Mouse (Mus musculus): ENCODE results near the gene Hapln4. TPM values are rescaled to one million over a fixed set of nuclear protein-coding genes. Genes with fewer than 3 reads are reported as not detected.

The Hapln4 gene
- polyA plus RNA-seq, 1 experiment from 2014 or later: 1.6 TPM

GRCm38 (mm10) chr8:70128435-70128834 is 45.2 kb downstream of the Hapln4 start:
- 65% methylated on average over 3 of the region's 3 CpGs for WGBS
- H3K36me3 ChIP-seq: no peaks in the 10 kb centered on the region; the same call in 1 of the 2 replicates
- peaks cover 31% of the 10 kb centered on the region for H3K4me1 ChIP-seq
- peak; percentile 16; the same call in 1 of the 2 replicates for ATAC-seq (ENCODE audit: low FRiP score)
- H3K27ac ChIP-seq (replicated peaks): peak overlapping the region; percentile 77
- no peak overlapping the region for H3K9ac ChIP-seq (replicated peaks)
- H3K9me3 ChIP-seq (replicated peaks): no peaks in the 10 kb centered on the region
- no peak overlapping the region for H3K4me2 ChIP-seq
- H3K27me3 ChIP-seq (replicated peaks): peaks cover 5% of the 10 kb centered on the region; the same call in 1 of the 2 replicates
- no peak overlapping the region for H3K4me3 ChIP-seq (replicated peaks)

- Histone ChIP-seq H3K36me3 (peaks cover 10% of the 10 kb centered on the region), H3K27ac (replicated peaks) (peak overlapping the region; percentile 77), H3K4me1 (peaks cover 31% of the 10 kb centered on the region), H3K27me3 (replicated peaks) (peaks cover 5% of the 10 kb centered on the region; the same call in 1 of the 2 replicates), H3K9me3 (replicated peaks) (no peaks in the 10 kb centered on the region), H3K4me2 (no peak overlapping the region), H3K4me3 (replicated peaks) (no peak overlapping the region), H3K9ac (replicated peaks) (no peak overlapping the region)
- WGBS: 64% methylated on average over 9 of the region's 9 CpGs
- ATAC-seq (ENCODE audit: low FRiP score): peak; percentile 54
These were observed 46.2 kb downstream of the Hapln4 start for GRCm38 (mm10) chr8:70129309-70129952.

GRCm38 (mm10) chr8:70130066-70130465 is 46.8 kb downstream of the Hapln4 start:
- Histone ChIP-seq H3K4me3 (replicated peaks) (no peak overlapping the region), H3K4me2 (no peak overlapping the region), H3K9me3 (replicated peaks) (no peaks in the 10 kb centered on the region), H3K9ac (replicated peaks) (no peak overlapping the region), H3K27ac (replicated peaks) (peak overlapping the region; percentile 77), H3K4me1 (peaks cover 31% of the 10 kb centered on the region), H3K27me3 (replicated peaks) (peaks cover 2% of the 10 kb centered on the region; the same call in 1 of the 2 replicates), H3K36me3 (peaks cover 16% of the 10 kb centered on the region)
- WGBS: 92% methylated on average over 3 of the region's 3 CpGs
- no peak for ATAC-seq (ENCODE audit: low FRiP score)

GRCm38 (mm10) chr8:70131166-70131883 is 48.1 kb downstream of the Hapln4 start, which contains the start of gene Nr2c2ap:
TSS of gene Nr2c2ap (plus strand) at chr8:70131333.
- peak; percentile 84 for ATAC-seq (ENCODE audit: low FRiP score)
- Histone ChIP-seq H3K27me3 (replicated peaks) (no peaks in the 10 kb centered on the region), H3K36me3 (peaks cover 27% of the 10 kb centered on the region), H3K4me3 (replicated peaks) (peak within 1 kb of the TSS; percentile 82), H3K4me2 (peak within 1 kb of the TSS; percentile 94), H3K9me3 (replicated peaks) (no peaks in the 10 kb centered on the region), H3K27ac (replicated peaks) (peak within 1 kb of the TSS; percentile 77), H3K4me1 (peaks cover 31% of the 10 kb centered on the region), H3K9ac (replicated peaks) (peak within 1 kb of the TSS; percentile 56)
- WGBS: 3% methylated on average over 37 of the region's 37 CpGs

GRCm38 (mm10) chr8:70134086-70134485 is 50.8 kb downstream of the Hapln4 start:
- H3K9ac ChIP-seq (replicated peaks): no peak overlapping the region
- no peak overlapping the region for H3K27ac ChIP-seq (replicated peaks)
- 95% methylated on average over 5 of the region's 5 CpGs for WGBS
- H3K4me2 ChIP-seq: no peak overlapping the region
- no peak for ATAC-seq (ENCODE audit: low FRiP score)
- no peaks in the 10 kb centered on the region for H3K27me3 ChIP-seq (replicated peaks)
- H3K9me3 ChIP-seq (replicated peaks): no peaks in the 10 kb centered on the region
- H3K4me3 ChIP-seq (replicated peaks): no peak overlapping the region
- H3K4me1 ChIP-seq: peaks cover 40% of the 10 kb centered on the region
- H3K36me3 ChIP-seq: peaks cover 27% of the 10 kb centered on the region

GRCm38 (mm10) chr8:70134931-70135330 is 51.7 kb downstream of the Hapln4 start:
- Histone ChIP-seq H3K36me3 (peaks cover 27% of the 10 kb centered on the region), H3K4me1 (peaks cover 37% of the 10 kb centered on the region), H3K27me3 (replicated peaks) (no peaks in the 10 kb centered on the region), H3K27ac (replicated peaks) (no peak overlapping the region), H3K4me2 (no peak overlapping the region), H3K4me3 (replicated peaks) (no peak overlapping the region), H3K9ac (replicated peaks) (no peak overlapping the region), H3K9me3 (replicated peaks) (no peaks in the 10 kb centered on the region)
- no peak for ATAC-seq (ENCODE audit: low FRiP score)
- WGBS: 94% methylated on average over 9 of the region's 9 CpGs

- no peak for ATAC-seq (ENCODE audit: low FRiP score)
- H3K4me1 ChIP-seq: peaks cover 36% of the 10 kb centered on the region
- H3K4me2 ChIP-seq: no peak overlapping the region
- 89% methylated on average over 4 of the region's 4 CpGs for WGBS
- no peak overlapping the region for H3K9ac ChIP-seq (replicated peaks)
- peaks cover 27% of the 10 kb centered on the region for H3K36me3 ChIP-seq
- no peak overlapping the region for H3K4me3 ChIP-seq (replicated peaks)
- no peak overlapping the region for H3K27ac ChIP-seq (replicated peaks)
- no peaks in the 10 kb centered on the region for H3K27me3 ChIP-seq (replicated peaks)
- no peaks in the 10 kb centered on the region for H3K9me3 ChIP-seq (replicated peaks)
These were observed 53.3 kb downstream of the Hapln4 start for GRCm38 (mm10) chr8:70136591-70136990.

GRCm38 (mm10) chr8:70137890-70138289 is 54.6 kb downstream of the Hapln4 start:
- WGBS: 84% methylated on average over 4 of the region's 4 CpGs
- Histone ChIP-seq H3K9ac (replicated peaks) (peak overlapping the region; percentile 44; the same call in 1 of the 2 replicates), H3K4me2 (peak overlapping the region; percentile 78), H3K27ac (replicated peaks) (no peak overlapping the region), H3K36me3 (peaks cover 36% of the 10 kb centered on the region), H3K4me1 (peaks cover 25% of the 10 kb centered on the region), H3K4me3 (replicated peaks) (peak overlapping the region; percentile 73; the same call in 1 of the 2 replicates), H3K27me3 (replicated peaks) (no peaks in the 10 kb centered on the region), H3K9me3 (replicated peaks) (no peaks in the 10 kb centered on the region)
- ATAC-seq (ENCODE audit: low FRiP score): no peak

- Histone ChIP-seq H3K4me2 (peak within 1 kb of the TSS; percentile 78), H3K9me3 (replicated peaks) (no peaks in the 10 kb centered on the region), H3K4me3 (replicated peaks) (peak within 1 kb of the TSS; percentile 73), H3K27ac (replicated peaks) (peak within 1 kb of the TSS; percentile 86), H3K4me1 (peaks cover 25% of the 10 kb centered on the region), H3K9ac (replicated peaks) (peak within 1 kb of the TSS; percentile 89), H3K36me3 (peaks cover 37% of the 10 kb centered on the region), H3K27me3 (replicated peaks) (no peaks in the 10 kb centered on the region)
- WGBS: under 1% methylated on average over 46 of the region's 46 CpGs
- ATAC-seq (ENCODE audit: low FRiP score): peak; percentile 98
These were observed 56.0 kb downstream of the Hapln4 start, which contains the start of the genes Rfxank, Borcs8 and Mef2b for GRCm38 (mm10) chr8:70139026-70139857. TSS of gene Rfxank (minus strand) at chr8:70139154. TSS of gene Borcs8 (plus strand) at chr8:70139499. TSS of gene Mef2b (plus strand) at chr8:70139711.

GRCm38 (mm10) chr8:70139981-70140380 is 56.7 kb downstream of the Hapln4 start:
- no peaks in the 10 kb centered on the region for H3K9me3 ChIP-seq (replicated peaks)
- H3K4me1 ChIP-seq: peaks cover 25% of the 10 kb centered on the region
- peak overlapping the region; percentile 78 for H3K4me2 ChIP-seq
- ATAC-seq (ENCODE audit: low FRiP score): no peak
- peak overlapping the region; percentile 86 for H3K27ac ChIP-seq (replicated peaks)
- H3K27me3 ChIP-seq (replicated peaks): no peaks in the 10 kb centered on the region
- peak overlapping the region; percentile 73 for H3K4me3 ChIP-seq (replicated peaks)
- H3K9ac ChIP-seq (replicated peaks): peak overlapping the region; percentile 89
- 12% methylated on average over 9 of the region's 9 CpGs for WGBS
- H3K36me3 ChIP-seq: peaks cover 37% of the 10 kb centered on the region
